Mouse (Mus musculus): ENCODE data around the gene Kif28. TPM values are rescaled to one million over a fixed set of nuclear protein-coding genes. Genes with fewer than 3 reads are reported as not detected.
"Not testable (repeated sequence)": the region's sequence is repeated elsewhere in the genome, so short reads cannot be mapped to it uniquely, and the experiment has no call there.

The Kif28 gene
- polyA plus RNA-seq, 1 experiment from 2014 or later: not detected

DNA sequence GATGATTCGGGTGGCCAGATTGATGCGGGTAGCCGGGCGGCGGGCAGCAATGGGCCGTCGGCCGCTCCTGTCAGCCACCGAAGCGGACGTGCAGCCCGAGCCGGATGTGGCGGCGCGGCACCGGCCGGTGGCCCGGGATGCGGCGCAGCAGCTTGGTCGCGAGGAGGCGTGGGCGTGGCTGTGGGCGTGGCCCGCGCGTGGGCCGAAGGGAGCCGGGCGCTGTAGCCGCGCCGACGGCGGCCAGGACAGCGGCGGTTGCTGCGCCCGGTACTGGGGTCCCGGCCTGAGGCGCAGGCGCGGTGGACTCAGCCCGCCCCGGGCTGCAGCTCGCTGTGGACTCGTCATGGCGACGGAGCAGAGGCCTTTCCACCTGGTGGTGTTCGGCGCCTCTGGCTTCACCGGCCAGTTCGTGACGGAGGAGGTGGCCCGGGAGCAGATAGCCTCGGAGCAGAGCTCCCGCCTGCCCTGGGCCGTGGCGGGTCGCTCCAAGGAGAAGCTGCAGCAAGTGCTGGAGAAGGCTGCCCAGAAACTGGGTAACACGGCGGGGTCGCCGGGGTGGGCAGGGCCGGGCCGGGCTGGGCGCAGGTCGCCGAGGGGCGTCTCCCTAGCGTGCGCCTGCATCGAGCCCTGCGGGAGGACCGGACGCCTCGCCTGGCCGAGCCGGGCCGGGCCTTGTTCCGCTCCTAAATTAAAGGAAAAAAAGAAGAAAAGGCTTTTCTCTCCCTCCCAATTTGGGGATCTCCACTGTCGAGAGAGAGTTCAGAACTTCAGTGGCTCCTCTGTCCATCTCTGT is 76.9 kb downstream of the Kif28 start, which contains the start of gene Sccpdh:
TSS of gene Sccpdh (plus strand) at position 198 of the 793 bp plus-strand sequence.
- WGBS: 0% methylated on average over 82 of the region's 84 CpGs
- peak; percentile 96 for ATAC-seq (ENCODE audit: low FRiP score)
- Histone ChIP-seq H3K4me3 (replicated peaks) (peak within 1 kb of the TSS; percentile 77), H3K9me3 (replicated peaks) (no peaks in the 10 kb centered on the region), H3K9ac (replicated peaks) (peak within 1 kb of the TSS; percentile 78), H3K36me3 (peaks cover 18% of the 10 kb centered on the region), H3K4me2 (peak within 1 kb of the TSS; percentile 79), H3K27ac (replicated peaks) (peak within 1 kb of the TSS; percentile 89), H3K4me1 (peaks cover 32% of the 10 kb centered on the region), H3K27me3 (replicated peaks) (no peaks in the 10 kb centered on the region)

DNA sequence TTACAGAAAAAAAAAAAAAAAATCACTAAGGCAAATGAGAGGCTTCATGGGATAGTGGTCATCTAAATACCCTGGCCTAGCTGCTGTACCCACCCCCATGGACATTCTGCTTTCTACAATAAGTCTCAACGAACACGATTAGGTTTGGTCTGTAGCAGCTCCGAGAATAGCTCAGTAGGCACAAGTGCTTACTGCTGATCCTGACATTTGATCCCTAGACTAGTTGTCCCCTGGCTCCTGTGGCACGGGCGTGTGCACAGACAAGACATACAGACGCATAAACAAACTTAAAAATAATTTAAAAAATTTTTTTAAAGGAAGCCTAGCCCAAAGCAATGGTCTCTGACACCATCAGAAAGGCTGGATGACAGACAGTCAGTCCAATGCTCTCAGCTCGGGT is 77.6 kb downstream of the Kif28 start:
- ATAC-seq (ENCODE audit: low FRiP score): peak; percentile 33; the same call in 1 of the 2 replicates
- Histone ChIP-seq H3K9me3 (replicated peaks) (no peaks in the 10 kb centered on the region), H3K9ac (replicated peaks) (peak overlapping the region; percentile 78), H3K27me3 (replicated peaks) (no peaks in the 10 kb centered on the region), H3K4me1 (peaks cover 32% of the 10 kb centered on the region), H3K27ac (replicated peaks) (peak overlapping the region; percentile 89), H3K4me2 (peak overlapping the region; percentile 79), H3K36me3 (peaks cover 12% of the 10 kb centered on the region), H3K4me3 (replicated peaks) (peak overlapping the region; percentile 77)
- WGBS: 3% methylated on average over 7 of the region's 7 CpGs

- H3K4me3 ChIP-seq (replicated peaks): peak overlapping the region; percentile 77
- H3K27ac ChIP-seq (replicated peaks): 0 out of 2 replicates have a peak overlapping the region, but pooled peaks have one; percentile 23
- H3K9me3 ChIP-seq (replicated peaks): no peaks in the 10 kb centered on the region
- no peak for ATAC-seq (ENCODE audit: low FRiP score)
- 0 out of 2 replicates have a peak overlapping the region, but pooled peaks have one; percentile 78 for H3K9ac ChIP-seq (replicated peaks)
- H3K36me3 ChIP-seq: peaks cover 8% of the 10 kb centered on the region
- WGBS: 41% methylated on average over 2 of the region's 2 CpGs
- no peaks in the 10 kb centered on the region for H3K27me3 ChIP-seq (replicated peaks)
- peak overlapping the region; percentile 79 for H3K4me2 ChIP-seq
- H3K4me1 ChIP-seq: peaks cover 32% of the 10 kb centered on the region
Measured at GRCm38 (mm10) chr1:179666971-179667370, 78.1 kb downstream of the Kif28 start.

DNA sequence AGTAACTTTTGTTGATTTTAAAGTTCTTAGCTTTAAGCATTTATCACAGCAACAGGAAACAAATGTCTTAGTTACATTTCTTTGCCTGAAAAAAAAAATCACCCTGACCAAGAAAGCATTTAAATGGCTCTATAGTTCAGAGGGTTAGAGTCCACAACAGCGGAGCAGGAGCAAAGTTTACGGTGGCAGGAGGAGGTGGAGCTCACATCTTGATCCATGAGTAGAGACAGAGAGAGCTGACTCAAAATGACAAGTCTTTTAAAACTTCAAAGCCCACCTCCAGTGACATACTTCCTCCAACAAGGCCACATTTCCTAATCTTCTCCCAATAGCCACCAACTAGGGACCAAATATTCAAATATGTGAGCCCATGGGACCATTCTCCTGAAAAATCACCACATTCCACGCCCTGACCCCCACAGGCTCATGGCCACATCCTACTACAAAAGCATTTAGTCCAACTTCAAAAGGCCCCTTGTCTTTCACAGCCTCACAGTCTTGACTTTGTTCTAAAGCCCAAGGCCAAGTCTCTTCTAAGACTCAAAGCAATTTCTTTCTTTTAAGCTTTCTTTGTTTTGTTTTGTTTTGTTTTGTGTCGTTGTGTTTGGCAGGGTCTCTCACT is 80.7 kb downstream of the Kif28 start:
- H3K27me3 ChIP-seq (replicated peaks): no peaks in the 10 kb centered on the region
- no peak overlapping the region for H3K27ac ChIP-seq (replicated peaks)
- H3K9ac ChIP-seq (replicated peaks): no peak overlapping the region
- peaks cover 18% of the 10 kb centered on the region for H3K4me1 ChIP-seq
- ATAC-seq (ENCODE audit: low FRiP score): no peak
- 52% methylated on average over 4 of the region's 4 CpGs for WGBS
- H3K4me3 ChIP-seq (replicated peaks): no peak overlapping the region
- H3K4me2 ChIP-seq: no peak overlapping the region
- no peaks in the 10 kb centered on the region for H3K9me3 ChIP-seq (replicated peaks)
- no peaks in the 10 kb centered on the region for H3K36me3 ChIP-seq

- 92% methylated on average over 5 of the region's 5 CpGs for WGBS
Measured at GRCm38 (mm10) chr1:179663065-179663464, 82.0 kb downstream of the Kif28 start.

DNA sequence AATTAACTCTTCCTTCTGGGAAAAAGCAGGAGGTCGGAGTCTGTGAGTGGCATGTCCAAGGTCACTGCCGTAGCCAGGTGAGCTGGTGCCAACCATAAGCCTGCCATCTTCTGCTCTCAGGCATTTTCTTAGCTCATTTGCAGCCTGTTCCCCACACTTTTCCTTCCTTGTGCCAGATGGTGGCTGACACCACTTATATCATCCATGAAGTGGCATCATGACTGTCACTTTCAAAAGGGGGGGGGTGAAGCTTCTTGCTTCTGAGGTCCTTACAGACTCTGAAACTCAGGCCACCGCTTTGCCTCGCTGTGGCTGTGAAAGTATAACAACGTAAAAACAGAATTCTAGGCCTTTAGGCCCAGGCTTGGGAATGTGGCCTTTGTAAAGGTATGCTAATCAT is 93.8 kb downstream of the Kif28 start:
- no peak overlapping the region for H3K4me2 ChIP-seq
- H3K9me3 ChIP-seq (replicated peaks): no peaks in the 10 kb centered on the region
- no peak for ATAC-seq (ENCODE audit: low FRiP score)
- no peaks in the 10 kb centered on the region for H3K36me3 ChIP-seq
- H3K4me1 ChIP-seq: no peaks in the 10 kb centered on the region
- 82% methylated on average over 5 of the region's 5 CpGs for whole genome bisulfite sequencing
- H3K9ac ChIP-seq (replicated peaks): no peak overlapping the region
- no peaks in the 10 kb centered on the region for H3K27me3 ChIP-seq (replicated peaks)
- H3K27ac ChIP-seq (replicated peaks): no peak overlapping the region
- H3K4me3 ChIP-seq (replicated peaks): no peak overlapping the region

More at GRCm38 (mm10) chr1:179663065-179663464, 82.0 kb downstream of the Kif28 start:
- Histone ChIP-seq H3K27ac (replicated peaks) (no peak overlapping the region), H3K4me3 (replicated peaks) (no peak overlapping the region), H3K9ac (replicated peaks) (no peak overlapping the region), H3K4me1 (peaks cover 12% of the 10 kb centered on the region), H3K36me3 (no peaks in the 10 kb centered on the region), H3K4me2 (no peak overlapping the region), H3K27me3 (replicated peaks) (no peaks in the 10 kb centered on the region), H3K9me3 (replicated peaks) (no peaks in the 10 kb centered on the region)
- ATAC-seq (ENCODE audit: low FRiP score): no peak

DNA sequence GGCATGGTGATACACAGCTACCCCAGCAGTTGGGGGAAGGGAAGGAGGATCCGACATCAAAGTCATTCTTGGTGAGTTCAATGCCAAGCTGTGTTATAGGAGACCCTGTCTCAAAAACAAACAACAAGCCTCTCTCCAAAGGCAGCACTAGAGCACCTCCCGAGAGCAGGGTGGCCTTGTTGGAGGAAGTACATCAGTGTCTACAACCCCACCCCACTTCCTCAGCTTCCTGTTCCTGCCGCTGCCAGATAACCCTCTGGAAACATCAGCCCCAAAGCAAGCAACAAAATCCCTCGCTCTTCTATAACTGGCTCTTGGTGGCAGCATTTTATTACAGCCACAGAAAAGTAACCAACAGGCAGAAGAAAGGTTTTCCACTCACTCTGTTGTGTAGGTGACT is 94.8 kb downstream of the Kif28 start:
- Histone ChIP-seq H3K4me3 (replicated peaks) (no peak overlapping the region), H3K27me3 (replicated peaks) (no peaks in the 10 kb centered on the region), H3K9me3 (replicated peaks) (no peaks in the 10 kb centered on the region), H3K9ac (replicated peaks) (no peak overlapping the region), H3K27ac (replicated peaks) (no peak overlapping the region), H3K4me1 (peaks cover 3% of the 10 kb centered on the region; the same call in 1 of the 2 replicates), H3K36me3 (no peaks in the 10 kb centered on the region), H3K4me2 (no peak overlapping the region)
- ATAC-seq (ENCODE audit: low FRiP score): no peak
- 78% methylated on average over 4 of the region's 4 CpGs for WGBS

DNA sequence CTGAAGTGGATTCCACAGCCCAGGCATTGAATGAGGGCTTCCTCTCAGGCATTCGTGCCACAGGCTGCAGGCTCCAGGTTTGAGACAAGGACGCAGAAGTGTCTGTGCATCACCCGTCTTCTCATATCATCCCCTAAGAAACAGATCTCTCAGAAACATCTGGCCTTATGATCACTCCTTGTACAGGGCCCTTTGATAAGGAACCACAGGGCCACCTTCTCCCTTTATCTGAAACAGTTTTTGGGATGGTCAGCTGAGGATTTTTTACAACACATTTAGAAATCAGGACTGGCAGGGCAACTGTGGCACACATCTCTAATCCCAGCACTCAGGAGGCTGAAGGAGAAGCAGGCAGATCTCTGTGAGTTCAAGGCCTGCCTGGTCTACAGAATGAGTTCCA is 95.7 kb downstream of the Kif28 start:
- no peaks in the 10 kb centered on the region for H3K27me3 ChIP-seq (replicated peaks)
- WGBS: 91% methylated on average over 3 of the region's 3 CpGs
- no peaks in the 10 kb centered on the region for H3K36me3 ChIP-seq
- peaks cover 4% of the 10 kb centered on the region; the same call in 1 of the 2 replicates for H3K4me1 ChIP-seq
- no peak overlapping the region for H3K4me3 ChIP-seq (replicated peaks)
- no peak overlapping the region for H3K27ac ChIP-seq (replicated peaks)
- H3K9ac ChIP-seq (replicated peaks): no peak overlapping the region
- H3K4me2 ChIP-seq: no peak overlapping the region
- no peaks in the 10 kb centered on the region for H3K9me3 ChIP-seq (replicated peaks)
- ATAC-seq (ENCODE audit: low FRiP score): no peak

GRCm38 (mm10) chr1:179648678-179649077 is 96.4 kb downstream of the Kif28 start:
- H3K4me2 ChIP-seq; H3K27me3 ChIP-seq (replicated peaks); H3K4me1 ChIP-seq; H3K9me3 ChIP-seq (replicated peaks); H3K27ac ChIP-seq (replicated peaks); H3K9ac ChIP-seq (replicated peaks); ATAC-seq (ENCODE audit: low FRiP score); H3K4me3 ChIP-seq (replicated peaks); H3K36me3 ChIP-seq: not testable (repeated sequence)
- WGBS: 68% methylated on average over 4 of the region's 5 CpGs

GRCm38 (mm10) chr1:179645980-179646268 is 99.1 kb downstream of the Kif28 start:
- no peak for ATAC-seq (ENCODE audit: low FRiP score)
- no peak overlapping the region for H3K27ac ChIP-seq (replicated peaks)
- peak overlapping the region; percentile 25 for H3K4me3 ChIP-seq (replicated peaks)
- H3K36me3 ChIP-seq: no peaks in the 10 kb centered on the region
- WGBS: 25% methylated on average over 4 of the region's 4 CpGs
- peaks cover 8% of the 10 kb centered on the region; the same call in 1 of the 2 replicates for H3K4me1 ChIP-seq
- no peaks in the 10 kb centered on the region for H3K27me3 ChIP-seq (replicated peaks)
- H3K9ac ChIP-seq (replicated peaks): no peak overlapping the region; the same call in 1 of the 2 replicates
- H3K9me3 ChIP-seq (replicated peaks): no peaks in the 10 kb centered on the region
- peak overlapping the region; percentile 56 for H3K4me2 ChIP-seq

Data from neural tube, embryonic 15.5 days (tissue).